Comparison of ENCODE assay signal across 8 mouse cellular contexts in the genomic region with DNA sequence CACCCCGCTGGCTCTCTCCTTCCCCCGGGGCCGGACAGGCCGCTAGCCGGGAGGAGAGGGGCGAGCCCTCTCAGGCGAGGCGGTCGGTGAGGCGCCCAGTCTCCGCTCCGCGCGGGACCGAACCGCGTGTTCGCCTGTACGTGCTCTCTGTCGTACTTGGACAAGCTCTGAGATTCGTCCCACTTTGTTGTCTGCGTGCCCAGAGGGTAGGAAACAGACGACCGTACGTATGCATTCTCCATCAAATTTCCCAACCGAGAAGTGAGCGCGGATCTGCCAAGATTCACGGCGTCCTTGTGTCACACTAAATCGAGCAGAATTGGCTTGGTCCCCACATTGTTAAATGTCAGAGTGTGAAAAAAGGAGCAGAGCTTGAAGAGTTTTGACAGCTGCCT. TPM values are rescaled to one million over a fixed set of nuclear protein-coding genes. Genes with fewer than 3 reads are reported as not detected.
DNase-seq lines count a peak whose midpoint lies in the region; ATAC-seq and TF ChIP-seq lines count a peak whose summit lies in the region.

No protein-coding gene starts in this region.

- H3K9ac ChIP-seq in neural tube, embryonic 11.5 days (ENCODE audit: low read length), result peak overlapping the region; percentile 86
- H3K9ac ChIP-seq in hindbrain, embryonic 12.5 days, result peak overlapping the region; percentile 93
- peak overlapping the region; percentile 97 for H3K9ac ChIP-seq in midbrain, postnatal 0 days (replicated peaks; ENCODE audit: low read length, poor library complexity, severe bottlenecking)

- H3K4me1 ChIP-seq in neural tube, embryonic 11.5 days (ENCODE audit: control insufficient read depth, insufficient read depth, low read length), result peaks cover 5% of the 10 kb centered on the region; the same call in 1 of the 2 replicates
- peaks cover 14% of the 10 kb centered on the region for H3K4me1 ChIP-seq in hindbrain, embryonic 12.5 days
- peaks cover 7% of the 10 kb centered on the region; the same call in 1 of the 2 replicates for H3K4me1 ChIP-seq in midbrain, postnatal 0 days (ENCODE audit: insufficient read depth, low read length)

- peak; percentile 41 for DNase-seq in neural tube, embryonic 11.5 days (ENCODE audit: low spot score)
- DNase-seq in neural tube, embryonic 10.5 days (ENCODE audit: extremely low spot score, low spot score), result no peak
- DNase-seq in ZHBTc4 (ENCODE audit: low read depth, low spot score) (peak; percentile 56), liver (peak; percentile 61)
- peak; percentile 44 for DNase-seq in midbrain, postnatal 0 days (ENCODE audit: low spot score)
- no peak for DNase-seq in spleen, postnatal 36 days (ENCODE audit: low spot score in 2 of 2)

- H3K4me3 ChIP-seq in neural tube, embryonic 11.5 days (ENCODE audit: low read depth, low read length), result peak overlapping the region; percentile 91
- peak overlapping the region; percentile 97 for H3K4me3 ChIP-seq in hindbrain, embryonic 12.5 days
- peak overlapping the region; percentile 59 for H3K4me3 ChIP-seq in midbrain, postnatal 0 days (ENCODE audit: low read depth, low read length)

- H3K9me3 ChIP-seq in neural tube, embryonic 11.5 days (ENCODE audit: control insufficient read depth, low read length), result no peaks in the 10 kb centered on the region
- no peaks in the 10 kb centered on the region for H3K9me3 ChIP-seq in hindbrain, embryonic 12.5 days (replicated peaks)
- H3K9me3 ChIP-seq in midbrain, postnatal 0 days (ENCODE audit: low read length), result no peaks in the 10 kb centered on the region

- H3K4me2 ChIP-seq in neural tube, embryonic 11.5 days (ENCODE audit: low read depth), result peak overlapping the region; percentile 87
- peak overlapping the region; percentile 75 for H3K4me2 ChIP-seq in hindbrain, embryonic 12.5 days (replicated peaks)
- H3K4me2 ChIP-seq in midbrain, postnatal 0 days (ENCODE audit: low read depth, low read length, poor library complexity, severe bottlenecking), result peak overlapping the region; percentile 85

- under 1% methylated on average over 27 of the region's 31 CpGs for WGBS in neural tube, embryonic 11.5 days
- WGBS in hindbrain, embryonic 12.5 days, result under 1% methylated on average over 27 of the region's 31 CpGs
- 0% methylated on average over 26 of the region's 31 CpGs for WGBS in midbrain, postnatal 0 days

- H3K36me3 ChIP-seq in neural tube, embryonic 11.5 days (ENCODE audit: control insufficient read depth, insufficient read depth, low read length), result no peaks in the 10 kb centered on the region
- 0 out of 2 replicates have a peak, but pooled peaks cover 2% of the 10 kb centered on the region for H3K36me3 ChIP-seq in hindbrain, embryonic 12.5 days
- peaks cover 3% of the 10 kb centered on the region; the same call in 1 of the 2 replicates for H3K36me3 ChIP-seq in midbrain, postnatal 0 days (ENCODE audit: insufficient read depth, low read length)

- peak overlapping the region; percentile 92; the same call in 1 of the 2 replicates for H3K27ac ChIP-seq in neural tube, embryonic 11.5 days (ENCODE audit: low read depth, low read length)
- peak overlapping the region; percentile 95 for H3K27ac ChIP-seq in hindbrain, embryonic 12.5 days
- H3K27ac ChIP-seq in midbrain, postnatal 0 days (ENCODE audit: low read depth, low read length), result peak overlapping the region; percentile 93

- peak; percentile 75 for ATAC-seq in neural tube, embryonic 11.5 days (ENCODE audit: insufficient read depth, low FRiP score, low TSS enrichment)
- peak; percentile 74 for ATAC-seq in erythroblast, adult 5-6 weeks (replicated peaks; ENCODE audit: low FRiP score, poor library complexity, severe bottlenecking)
- peak; percentile 83 for ATAC-seq in hindbrain, embryonic 12.5 days (ENCODE audit: low FRiP score)
- peak; percentile 72 for ATAC-seq in midbrain, postnatal 0 days (ENCODE audit: low FRiP score)

- no peak for TF ChIP-seq CTCF in midbrain, postnatal 0 days (IDR thresholded peaks at IDR 0.05)

- no peaks in the 10 kb centered on the region for H3K27me3 ChIP-seq in neural tube, embryonic 11.5 days (ENCODE audit: control insufficient read depth, insufficient read depth, low read length)
- no peaks in the 10 kb centered on the region for H3K27me3 ChIP-seq in hindbrain, embryonic 12.5 days
- H3K27me3 ChIP-seq in midbrain, postnatal 0 days (ENCODE audit: insufficient read depth, low read length), result no peaks in the 10 kb centered on the region

RNA-seq across cellular contexts. Expression of a gene that starts 0.6 kb away (rescaled TPM):
- 131 and 137 TPM in 2 replicates for polyA plus RNA-seq in neural tube, embryonic 11.5 days (2014; fragmentation: Nextera tagmentation; extraction: Ambion mirVana)
- 20.3 and 20.9 TPM in 2 replicates for total RNA-seq in erythroblast, adult 5-6 weeks (2015; ENCODE audit: low replicate concordance)
- 28.1 and 39.7 TPM in 2 replicates for total RNA-seq in erythroblast, adult 5-6 weeks (2017; ENCODE audit: low replicate concordance)
- polyA plus RNA-seq in hindbrain, embryonic 12.5 days (2016; fragmentation: Nextera tagmentation; extraction: Ambion mirVana), result 147 and 148 TPM in 2 replicates
- total RNA-seq in midbrain, postnatal 0 days (2014; rRNA removed), result 91.5 and 110 TPM in 2 replicates
- 71.0 and 83.1 TPM in 2 replicates for polyA plus RNA-seq in midbrain, postnatal 0 days (2015; fragmentation: Nextera tagmentation; extraction: Ambion mirVana)

RNA-seq across cellular contexts. Expression of a gene that starts 0.6 kb away (rescaled TPM):
- 22.3 and 24.2 TPM in 2 replicates for polyA plus RNA-seq in neural tube, embryonic 11.5 days (2014; fragmentation: Nextera tagmentation; extraction: Ambion mirVana)
- total RNA-seq in erythroblast, adult 5-6 weeks (2015; ENCODE audit: low replicate concordance), result 3.1 TPM in 2 replicates
- 2.1 and 3.8 TPM in 2 replicates for total RNA-seq in erythroblast, adult 5-6 weeks (2017; ENCODE audit: low replicate concordance)
- polyA plus RNA-seq in hindbrain, embryonic 12.5 days (2016; fragmentation: Nextera tagmentation; extraction: Ambion mirVana), result 25.6 and 26.7 TPM in 2 replicates
- total RNA-seq in midbrain, postnatal 0 days (2014; rRNA removed), result 14.2 and 17.7 TPM in 2 replicates
- polyA plus RNA-seq in midbrain, postnatal 0 days (2015; fragmentation: Nextera tagmentation; extraction: Ambion mirVana), result 12.8 and 18.0 TPM in 2 replicates

Comparison
In these comparisons a context has a peak if more than half of its experiments do, and no peak if none do; other contexts are left out.
1. DNase-seq: peak in neural tube, embryonic 11.5 days (single experiment), ZHBTc4 (single experiment), liver (single experiment) and midbrain, postnatal 0 days (single experiment); none in neural tube, embryonic 10.5 days (single experiment) and spleen, postnatal 36 days (0 of 2).
2. Peak in every context shown above with its lines, with median percentiles within 50 percentile points of each other: ATAC-seq, H3K27ac ChIP-seq, H3K4me2 ChIP-seq, H3K4me3 ChIP-seq and H3K9ac ChIP-seq.